ENCODE assay signal across 21 mouse cellular contexts in the genomic region with DNA sequence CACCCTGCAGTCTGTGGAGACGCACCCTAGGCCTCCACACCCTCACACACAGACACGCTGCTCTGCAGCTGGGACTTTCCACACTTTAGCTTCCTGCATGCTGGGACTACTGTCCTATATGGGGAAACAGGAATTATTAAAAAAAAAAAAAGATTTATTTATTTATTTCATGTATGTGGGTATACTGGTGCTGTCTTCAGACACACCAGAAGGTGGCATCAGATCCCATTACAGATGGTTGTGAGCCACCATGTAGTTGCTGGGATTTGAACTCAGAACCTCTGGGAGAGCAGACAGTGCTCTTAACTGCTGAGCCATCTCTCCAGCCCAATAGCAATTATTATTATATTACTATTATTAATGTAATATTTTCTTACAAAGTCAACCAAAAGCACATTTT.
DNase-seq lines count a peak whose midpoint lies in the region; ATAC-seq and TF ChIP-seq lines count a peak whose summit lies in the region.
"Had no signal": no experiment of that assay in that cellular context is flagged by ENCODE, and none has a peak within 500 bp of the region (broad histone marks: within the 10 kb centered on the region; RNA-seq: fewer than 3 reads in every experiment).

No protein-coding gene starts in this region.

- in situ Hi-C loops in Patski (cut with MboI; ENCODE audit: low pct_unique_long_range_greater_than_20kb), result no loop called here

- no peaks in the 10 kb centered on the region for H3K4me1 ChIP-seq in cerebellum, adult 2 months (ENCODE audit: control insufficient read depth, insufficient read depth, low read length)
- no peaks in the 10 kb centered on the region for H3K4me1 ChIP-seq in intestine, postnatal 0 days (replicated peaks; ENCODE audit: control insufficient read depth, insufficient read depth, low read length)
- 0 out of 2 replicates have a peak, but pooled peaks cover 2% of the 10 kb centered on the region for H3K4me1 ChIP-seq in intestine, embryonic 16.5 days (ENCODE audit: control insufficient read depth, insufficient read depth, low read length)

- peaks cover 18% of the 10 kb centered on the region for H3K36me3 ChIP-seq in intestine, postnatal 0 days (ENCODE audit: control insufficient read depth, insufficient read depth)
- peaks cover 13% of the 10 kb centered on the region; the same call in 1 of the 2 replicates for H3K36me3 ChIP-seq in intestine, embryonic 16.5 days (ENCODE audit: control insufficient read depth, insufficient read depth, low read length)

- ATAC-seq in intestine, postnatal 0 days, result no peak
- ATAC-seq in intestine, embryonic 16.5 days, result no peak
- no peak for ATAC-seq in Patski
- ATAC-seq: activated CD4-positive, CD25-positive, alpha-beta regulatory T cell, adult 4 months; forebrain, embryonic 13.5 days; forebrain, postnatal 0 days had no signal

- CTCF ChIA-PET in Patski (lab: Charles Lee), result interaction anchor here (0.7 to 2.2 kb wide), 3 partner anchors 9 to 138 kb away, joined by 4 to 8 read pairs (median 8); no protein-coding TSS in a partner anchor

- H3K27ac ChIP-seq in cerebellum, adult 2 months (ENCODE audit: insufficient read depth, low read length), result no peak overlapping the region
- no peak overlapping the region for H3K27ac ChIP-seq in intestine, postnatal 0 days (ENCODE audit: low read depth, low read length)
- no peak overlapping the region for H3K27ac ChIP-seq in intestine, embryonic 16.5 days (ENCODE audit: low read length)
- H3K27ac ChIP-seq in left cerebral cortex, adult 2 months, result no peak overlapping the region
- H3K27ac ChIP-seq: embryonic facial prominence, embryonic 10.5 days; forebrain, embryonic 13.5 days; heart, embryonic 10.5 days; heart, embryonic 15.5 days; hindbrain, embryonic 14.5 days had no signal

- 90% methylated on average over 2 of the region's 2 CpGs for WGBS in cerebellum, adult 2 months
- WGBS in intestine, postnatal 0 days, result 75% methylated on average over 2 of the region's 2 CpGs
- WGBS in intestine, embryonic 16.5 days, result 88% methylated on average over 2 of the region's 2 CpGs

- DNase-seq in cerebellum, adult 2 months, result no peak
- DNase-seq in cerebellum, adult 8-10 months, result no peak
- DNase-seq in left cerebral cortex, adult 2 months (ENCODE audit: extremely low spot score in 1 of 2, low spot score in 2 of 2), result no peak
- no peak for DNase-seq in left cerebral cortex, adult 8-10 months (ENCODE audit: low spot score in 2 of 2)
- DNase-seq in Patski (ENCODE audit: low read depth, low spot score), result no peak
- DNase-seq: adrenal gland, postnatal 14 days; B cell, adult 2 months; cerebellum, adult 11-12 months; cerebellum, postnatal 10 days; forebrain, postnatal 0 days; gastrocnemius, postnatal 36 days; heart, adult 11 months; heart, postnatal 14 days had no signal

- POLR2A ChIA-PET in Patski (lab: Charles Lee), result no interaction called here

- no peak overlapping the region for H3K4me2 ChIP-seq in intestine, postnatal 0 days (replicated peaks; ENCODE audit: low read depth)
- H3K4me2 ChIP-seq in intestine, embryonic 16.5 days (ENCODE audit: low read depth, low read length), result no peak overlapping the region
- H3K4me2 ChIP-seq: forebrain, embryonic 13.5 days; heart, embryonic 15.5 days; hindbrain, embryonic 14.5 days had no signal

- no peaks in the 10 kb centered on the region for H3K27me3 ChIP-seq in cerebellum, adult 2 months (ENCODE audit: control insufficient read depth, insufficient read depth, low read length)
- H3K27me3 ChIP-seq in intestine, postnatal 0 days (replicated peaks; ENCODE audit: control insufficient read depth, insufficient read depth, low read length), result no peaks in the 10 kb centered on the region
- H3K27me3 ChIP-seq in intestine, embryonic 16.5 days (replicated peaks; ENCODE audit: control insufficient read depth, insufficient read depth, low read length), result no peaks in the 10 kb centered on the region
- no peaks in the 10 kb centered on the region for H3K27me3 ChIP-seq in Patski
- H3K27me3 ChIP-seq: forebrain, embryonic 13.5 days; heart, embryonic 15.5 days had no signal

- TF ChIP-seq POLR2A in cerebellum, adult 2 months (IDR thresholded peaks at IDR 0.05; ENCODE audit: borderline replicate concordance, insufficient read depth, low read length), result no peak

- H3K4me3 ChIP-seq in cerebellum, adult 2 months (replicated peaks; ENCODE audit: insufficient read depth, low read depth, low read length), result no peak overlapping the region
- H3K4me3 ChIP-seq in intestine, postnatal 0 days (ENCODE audit: low read depth, low read length), result no peak overlapping the region
- H3K4me3 ChIP-seq in intestine, embryonic 16.5 days (ENCODE audit: low read length), result no peak overlapping the region
- H3K4me3 ChIP-seq in left cerebral cortex, adult 2 months, result no peak overlapping the region
- H3K4me3 ChIP-seq: embryonic facial prominence, embryonic 10.5 days; forebrain, embryonic 13.5 days; heart, embryonic 10.5 days; heart, embryonic 15.5 days had no signal

- H3K9ac ChIP-seq in intestine, postnatal 0 days (ENCODE audit: low read depth, low read length), result no peak overlapping the region
- H3K9ac ChIP-seq in intestine, embryonic 16.5 days (ENCODE audit: low read depth, low read length), result no peak overlapping the region
- H3K9ac ChIP-seq: forebrain, embryonic 13.5 days; forebrain, postnatal 0 days; heart, embryonic 15.5 days; hindbrain, embryonic 14.5 days had no signal

- intact Hi-C loops in left cerebral cortex, adult 2 months (cut with DNase I), result loop anchor here (5.0 kb wide), 1 partner anchor 138 kb away; no protein-coding TSS in a partner anchor

- no peaks in the 10 kb centered on the region for H3K9me3 ChIP-seq in intestine, postnatal 0 days (ENCODE audit: control insufficient read depth)
- no peaks in the 10 kb centered on the region for H3K9me3 ChIP-seq in intestine, embryonic 16.5 days (ENCODE audit: control insufficient read depth, low read length)
- H3K9me3 ChIP-seq: embryonic facial prominence, embryonic 10.5 days; forebrain, embryonic 13.5 days; heart, embryonic 10.5 days; heart, embryonic 15.5 days had no signal

- TF ChIP-seq CTCF in cerebellum, adult 2 months (IDR thresholded peaks at IDR 0.05; ENCODE audit: borderline replicate concordance, insufficient read depth, low read depth, low read length), result peak; percentile 12; the same call in 1 of the 2 replicates
- TF ChIP-seq CTCF in intestine, postnatal 0 days (IDR thresholded peaks at IDR 0.05; ENCODE audit: low read depth), result 0 out of 2 replicates have a peak, but pooled peaks have one; percentile 17
- TF ChIP-seq CTCF in left cerebral cortex, adult 2 months (IDR thresholded peaks at IDR 0.05), result peak; percentile 35
- peak; percentile 49 for TF ChIP-seq CTCF in Patski (IDR thresholded peaks at IDR 0.05)
